Mouse (Mus musculus) forebrain, embryonic 14.5 days (tissue): ENCODE measurements at regions not wholly inside any gene's neighbourhood (a gene's known extent, or its start where the extent isn't known, plus 50 kb on each side); places are given as distances from the start of the nearest gene placed in this dataset.

ENCODE experiments used
- ATAC-seq: fragments of 200-750 bp; cut with Nextera tagmentation; 2 replicates; pipeline ENCODE4 v1.8.0; 2017; ENCODE audit warnings: mild to moderate bottlenecking, moderate library complexity
- DNase-seq: peaks from one replicate; pipeline ENCODE4 v3.0.0-alpha.2; 2015; ENCODE audit warnings: low spot score
- H3K27ac ChIP-seq: fragments of 300-500 bp; sonication (generic); 2 replicates; pipeline ENCODE4 v1.5.1; 2014; ENCODE audit warnings: low read depth, mild to moderate bottlenecking, control low read depth, low read length, moderate library complexity
- H3K27me3 ChIP-seq: fragments of 300-500 bp; sonication (generic); replicated peaks from 2 replicates; pipeline ENCODE4 v1.6.1; 2014; ENCODE audit warnings: low read length, control low read depth, mixed read lengths; ENCODE audit not compliant: control insufficient read depth, insufficient read depth
- H3K36me3 ChIP-seq: fragments of 300-500 bp; sonication (generic); 2 replicates; pipeline ENCODE4 v1.6.1; 2014; ENCODE audit warnings: low read length, control low read depth; ENCODE audit not compliant: control insufficient read depth, insufficient read depth
- H3K4me1 ChIP-seq: fragments of 300-500 bp; sonication (generic); 2 replicates; pipeline ENCODE4 v1.6.1; 2014; ENCODE audit warnings: antibody characterized with exemption, low read length, control low read depth; ENCODE audit not compliant: control insufficient read depth, insufficient read depth
- H3K4me2 ChIP-seq: fragments of 300-500 bp; sonication (generic); 2 replicates; pipeline ENCODE4 v1.6.1; 2014; ENCODE audit warnings: mild to moderate bottlenecking, control low read depth, low read length
- H3K4me3 ChIP-seq: fragments of 300-500 bp; sonication (generic); 2 replicates; pipeline ENCODE4 v1.5.1; 2014; ENCODE audit warnings: low read depth, low read length, control low read depth
- H3K9ac ChIP-seq: fragments of 300-500 bp; sonication (generic); 2 replicates; pipeline ENCODE4 v1.6.1; 2014; ENCODE audit warnings: mild to moderate bottlenecking, low read length, control low read depth, moderate library complexity
- H3K9me3 ChIP-seq: fragments of 300-500 bp; sonication (generic); replicated peaks from 2 replicates; pipeline ENCODE4 v1.6.1; 2016; ENCODE audit warnings: low read length, control low read depth, mixed read lengths; ENCODE audit not compliant: control insufficient read depth
- WGBS: fragments of 180-500 bp; shearing (Covaris S2); extraction: QIAGEN DNeasy Blood & Tissue Kit; methylation state at CpG from one replicate; pipeline ENCODE4 v1.1.7; 2014; 5-methylcytosine and 5-hydroxymethylcytosine counted together

GRCm38 (mm10) chr10:72923611-72924010, 175.5 kb upstream of the Pcdh15 start:
- no peak for ATAC-seq

GRCm38 (mm10) chr10:72956957-72957356, 142.2 kb upstream of the Pcdh15 start:
- Histone ChIP-seq H3K9me3 (no peaks in the 10 kb centered on the region), H3K4me3 (no peak overlapping the region), H3K4me2 (no peak overlapping the region), H3K27me3 (no peaks in the 10 kb centered on the region), H3K4me1 (no peaks in the 10 kb centered on the region), H3K27ac (no peak overlapping the region), H3K36me3 (no peaks in the 10 kb centered on the region), H3K9ac (no peak overlapping the region)
- ATAC-seq (no peak), DNase-seq (no peak)
- 75% methylated on average over 3 of the region's 3 CpGs for WGBS

More at GRCm38 (mm10) chr10:72923611-72924010, 175.5 kb upstream of the Pcdh15 start:
- no peaks in the 10 kb centered on the region for H3K36me3 ChIP-seq
- no peaks in the 10 kb centered on the region for H3K9me3 ChIP-seq
- no peak for DNase-seq
- H3K27ac ChIP-seq, result no peak overlapping the region
- WGBS, result 99% methylated on average over 2 of the region's 2 CpGs
- no peak overlapping the region for H3K4me2 ChIP-seq
- H3K27me3 ChIP-seq, result no peaks in the 10 kb centered on the region
- no peak overlapping the region for H3K9ac ChIP-seq
- H3K4me1 ChIP-seq, result no peaks in the 10 kb centered on the region
- H3K4me3 ChIP-seq, result no peak overlapping the region

- no peak overlapping the region for H3K27ac ChIP-seq
- no peaks in the 10 kb centered on the region for H3K27me3 ChIP-seq
- no peaks in the 10 kb centered on the region for H3K9me3 ChIP-seq
- 58% methylated on average over 3 of the region's 3 CpGs for WGBS
- H3K4me2 ChIP-seq, result no peak overlapping the region
- no peaks in the 10 kb centered on the region for H3K36me3 ChIP-seq
- H3K4me1 ChIP-seq, result no peaks in the 10 kb centered on the region
- no peak for DNase-seq
- no peak for ATAC-seq
- no peak overlapping the region for H3K9ac ChIP-seq
- H3K4me3 ChIP-seq, result no peak overlapping the region
Measured at GRCm38 (mm10) chr10:72960051-72960450, 139.1 kb upstream of the Pcdh15 start.

DNA sequence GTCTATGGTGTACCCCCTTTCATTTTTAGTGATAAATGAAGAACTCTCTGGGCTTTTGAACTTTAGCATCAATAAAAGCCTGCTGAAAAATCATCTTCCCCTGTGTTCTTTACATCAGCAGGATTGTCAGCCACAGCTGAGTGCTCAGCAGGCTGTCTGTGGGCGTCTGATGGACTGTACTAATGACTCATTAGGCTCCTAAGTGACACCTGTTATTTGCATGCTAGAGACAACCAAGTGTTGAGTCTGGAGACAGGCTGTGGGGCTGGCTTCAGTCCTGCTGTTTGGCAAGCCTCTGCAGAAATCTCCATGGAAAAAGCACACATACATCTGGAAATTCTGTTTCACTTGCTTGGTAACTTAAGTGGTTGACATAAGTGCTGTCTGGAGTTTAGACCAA, 117.8 kb upstream of the Pcdh15 start:
- ATAC-seq (0 out of 2 replicates have a peak, but pooled peaks have one; percentile 40), DNase-seq (peak; percentile 28)
- Histone ChIP-seq H3K36me3 (no peaks in the 10 kb centered on the region), H3K4me2 (no peak overlapping the region), H3K9ac (no peak overlapping the region), H3K27ac (no peak overlapping the region), H3K9me3 (no peaks in the 10 kb centered on the region), H3K4me3 (no peak overlapping the region), H3K27me3 (no peaks in the 10 kb centered on the region), H3K4me1 (no peaks in the 10 kb centered on the region)
- WGBS, result 14% methylated on average over 1 of the region's 1 CpGs

GRCm38 (mm10) chr10:72988355-72988754, 110.8 kb upstream of the Pcdh15 start:
- Histone ChIP-seq H3K27me3 (no peaks in the 10 kb centered on the region), H3K36me3 (no peaks in the 10 kb centered on the region), H3K4me2 (no peak overlapping the region), H3K4me3 (no peak overlapping the region), H3K9ac (no peak overlapping the region), H3K4me1 (no peaks in the 10 kb centered on the region), H3K27ac (no peak overlapping the region), H3K9me3 (no peaks in the 10 kb centered on the region)
- ATAC-seq (no peak), DNase-seq (no peak)

DNA sequence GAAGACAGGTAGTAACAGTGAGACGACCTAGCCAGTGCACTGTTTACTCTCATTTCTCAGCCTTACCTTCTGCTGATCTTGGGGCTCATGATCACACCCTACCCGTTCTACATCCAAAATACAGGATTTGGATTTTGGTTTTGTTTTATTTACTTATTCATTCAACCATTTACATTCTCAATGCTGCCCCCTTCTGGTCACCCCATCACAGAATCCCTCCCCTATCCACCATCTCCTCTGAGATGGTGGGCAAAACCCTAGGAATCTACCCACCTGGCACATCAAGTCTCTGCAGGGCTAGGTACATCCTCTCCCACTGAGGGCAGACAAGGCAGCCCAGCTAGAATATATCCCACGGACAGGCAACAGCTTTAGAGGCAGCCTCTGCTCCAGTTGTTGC, 88.2 kb upstream of the Pcdh15 start:
- Histone ChIP-seq H3K27ac (no peak overlapping the region), H3K9me3 (no peaks in the 10 kb centered on the region), H3K4me2 (no peak overlapping the region), H3K4me3 (no peak overlapping the region), H3K36me3 (no peaks in the 10 kb centered on the region), H3K9ac (no peak overlapping the region), H3K27me3 (no peaks in the 10 kb centered on the region), H3K4me1 (no peaks in the 10 kb centered on the region)
- DNase-seq (peak; percentile 19), ATAC-seq (no peak)
- WGBS, result 67% methylated on average over 3 of the region's 3 CpGs

GRCm38 (mm10) chr10:73011874-73012273, 87.3 kb upstream of the Pcdh15 start:
- H3K4me1 ChIP-seq, result no peaks in the 10 kb centered on the region
- peak; percentile 17 for DNase-seq
- H3K27me3 ChIP-seq, result no peaks in the 10 kb centered on the region
- H3K9me3 ChIP-seq, result no peaks in the 10 kb centered on the region
- no peak for ATAC-seq
- no peak overlapping the region for H3K9ac ChIP-seq
- H3K27ac ChIP-seq, result no peak overlapping the region
- no peak overlapping the region for H3K4me2 ChIP-seq
- H3K4me3 ChIP-seq, result no peak overlapping the region
- WGBS, result 71% methylated on average over 5 of the region's 5 CpGs
- no peaks in the 10 kb centered on the region for H3K36me3 ChIP-seq

- Histone ChIP-seq H3K4me1 (no peaks in the 10 kb centered on the region), H3K9me3 (no peaks in the 10 kb centered on the region), H3K9ac (no peak overlapping the region), H3K27me3 (no peaks in the 10 kb centered on the region), H3K36me3 (no peaks in the 10 kb centered on the region), H3K27ac (no peak overlapping the region), H3K4me2 (no peak overlapping the region), H3K4me3 (no peak overlapping the region)
- DNase-seq, result no peak
- 82% methylated on average over 2 of the region's 2 CpGs for WGBS
- ATAC-seq, result no peak
Measured at GRCm38 (mm10) chr10:73037476-73037875, 61.7 kb upstream of the Pcdh15 start.

DNA sequence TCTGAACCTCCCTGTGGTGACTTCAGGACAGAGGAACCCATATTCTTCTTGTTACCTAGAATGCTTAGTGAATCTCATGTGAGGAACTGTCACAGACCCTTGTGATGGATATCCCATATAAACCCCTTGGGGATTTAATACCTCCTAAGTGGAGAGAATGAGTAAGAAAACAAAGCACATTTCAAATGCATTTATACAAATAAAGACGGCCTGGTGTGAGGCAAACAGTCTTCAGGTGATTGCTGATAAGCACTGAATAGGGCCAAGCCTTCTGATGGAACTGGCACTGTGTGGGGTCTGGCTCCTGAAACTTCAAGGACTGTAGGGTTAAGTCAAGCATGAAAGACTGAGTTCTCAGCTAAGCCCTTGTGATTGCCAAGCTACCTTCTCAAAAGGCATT, 59.6 kb upstream of the Pcdh15 start:
- no peak overlapping the region for H3K27ac ChIP-seq
- DNase-seq, result no peak
- WGBS, result 12% methylated on average over 1 of the region's 1 CpGs
- no peaks in the 10 kb centered on the region for H3K27me3 ChIP-seq
- H3K4me2 ChIP-seq, result no peak overlapping the region
- no peak for ATAC-seq
- no peaks in the 10 kb centered on the region for H3K4me1 ChIP-seq
- no peaks in the 10 kb centered on the region for H3K9me3 ChIP-seq
- no peaks in the 10 kb centered on the region for H3K36me3 ChIP-seq
- H3K9ac ChIP-seq, result no peak overlapping the region
- H3K4me3 ChIP-seq, result no peak overlapping the region
